In genomic region chr11:98002627-98003026, GRCm38 (mm10) we compare ENCODE assay signal across 8 mouse cellular contexts. TPM values are rescaled to one million over a fixed set of nuclear protein-coding genes. Genes with fewer than 3 reads are reported as not detected.
DNase-seq lines count a peak whose midpoint lies in the region; ATAC-seq lines count a peak whose summit lies in the region.

No protein-coding gene starts in this region.

- no peaks in the 10 kb centered on the region for H3K9me3 ChIP-seq in embryonic facial prominence, embryonic 12.5 days
- no peaks in the 10 kb centered on the region for H3K9me3 ChIP-seq in heart, embryonic 16.5 days (replicated peaks; ENCODE audit: control insufficient read depth, low read length)
- no peaks in the 10 kb centered on the region for H3K9me3 ChIP-seq in limb, embryonic 10.5 days (replicated peaks)
- no peaks in the 10 kb centered on the region for H3K9me3 ChIP-seq in midbrain, embryonic 12.5 days

- WGBS in embryonic facial prominence, embryonic 12.5 days, result 19% methylated on average over 12 of the region's 12 CpGs
- 12% methylated on average over 12 of the region's 12 CpGs for WGBS in heart, embryonic 16.5 days
- 5% methylated on average over 12 of the region's 12 CpGs for WGBS in limb, embryonic 10.5 days
- 7% methylated on average over 12 of the region's 12 CpGs for WGBS in midbrain, embryonic 12.5 days

- ATAC-seq in embryonic facial prominence, embryonic 12.5 days (ENCODE audit: insufficient number of reproducible peaks, insufficient read depth, low FRiP score, low TSS enrichment), result no peak
- no peak for ATAC-seq in heart, embryonic 16.5 days (replicated peaks; ENCODE audit: extremely low read depth, insufficient read depth, low FRiP score)
- ATAC-seq in midbrain, embryonic 12.5 days (ENCODE audit: low FRiP score, low read depth), result no peak

- H3K36me3 ChIP-seq in embryonic facial prominence, embryonic 12.5 days, result peaks cover 27% of the 10 kb centered on the region
- H3K36me3 ChIP-seq in heart, embryonic 16.5 days (ENCODE audit: control insufficient read depth, insufficient read depth), result 0 out of 2 replicates have a peak, but pooled peaks cover 3% of the 10 kb centered on the region
- H3K36me3 ChIP-seq in limb, embryonic 10.5 days, result peaks cover 17% of the 10 kb centered on the region
- peaks cover 32% of the 10 kb centered on the region for H3K36me3 ChIP-seq in midbrain, embryonic 12.5 days
- no peaks in the 10 kb centered on the region for H3K36me3 ChIP-seq in splenic B cell, adult 2 months (ENCODE audit: control insufficient read depth, insufficient read depth, low read length, poor library complexity, severe bottlenecking)

- 0 out of 2 replicates have a peak overlapping the region, but pooled peaks have one; percentile 18 for H3K4me2 ChIP-seq in embryonic facial prominence, embryonic 12.5 days (replicated peaks)
- H3K4me2 ChIP-seq in heart, embryonic 16.5 days (ENCODE audit: low read depth, low read length), result peak overlapping the region; percentile 61
- peak overlapping the region; percentile 26 for H3K4me2 ChIP-seq in midbrain, embryonic 12.5 days (replicated peaks)

- H3K27me3 ChIP-seq in embryonic facial prominence, embryonic 12.5 days, result peaks cover 19% of the 10 kb centered on the region
- peaks cover 26% of the 10 kb centered on the region for H3K27me3 ChIP-seq in heart, embryonic 16.5 days (ENCODE audit: control insufficient read depth, insufficient read depth, low read length)
- H3K27me3 ChIP-seq in limb, embryonic 10.5 days (ENCODE audit: low read depth, poor library complexity, severe bottlenecking), result peaks cover 79% of the 10 kb centered on the region
- H3K27me3 ChIP-seq in midbrain, embryonic 12.5 days, result peaks cover 36% of the 10 kb centered on the region
- no peaks in the 10 kb centered on the region for H3K27me3 ChIP-seq in splenic B cell, adult 2 months (ENCODE audit: control insufficient read depth, insufficient read depth, low read length, poor library complexity, severe bottlenecking)

- DNase-seq in gastrocnemius, adult 18-20 months (ENCODE audit: low spot score), result peak; percentile 77
- DNase-seq in gastrocnemius, postnatal 25 days, result no peak
- DNase-seq in adrenal gland, postnatal 10 days, result peak; percentile 86
- peak; percentile 92 for DNase-seq in limb, embryonic 10.5 days (ENCODE audit: low spot score)
- peak; percentile 94 for DNase-seq in splenic B cell, adult 2 months (ENCODE audit: low read depth, low spot score)

- H3K4me1 ChIP-seq in embryonic facial prominence, embryonic 12.5 days, result peaks cover 34% of the 10 kb centered on the region
- H3K4me1 ChIP-seq in heart, embryonic 16.5 days (ENCODE audit: control insufficient read depth, insufficient read depth, low read length), result peaks cover 16% of the 10 kb centered on the region
- H3K4me1 ChIP-seq in limb, embryonic 10.5 days, result peaks cover 47% of the 10 kb centered on the region
- peaks cover 38% of the 10 kb centered on the region for H3K4me1 ChIP-seq in midbrain, embryonic 12.5 days

- H3K9ac ChIP-seq in embryonic facial prominence, embryonic 12.5 days, result no peak overlapping the region
- peak overlapping the region; percentile 60 for H3K9ac ChIP-seq in heart, embryonic 16.5 days (ENCODE audit: low read length)
- H3K9ac ChIP-seq in midbrain, embryonic 12.5 days (replicated peaks), result no peak overlapping the region

- no peak overlapping the region for H3K4me3 ChIP-seq in embryonic facial prominence, embryonic 12.5 days
- H3K4me3 ChIP-seq in heart, embryonic 16.5 days (ENCODE audit: low read length), result peak overlapping the region; percentile 36
- H3K4me3 ChIP-seq in limb, embryonic 10.5 days, result peak overlapping the region; percentile 39
- H3K4me3 ChIP-seq in midbrain, embryonic 12.5 days, result no peak overlapping the region

- H3K27ac ChIP-seq in embryonic facial prominence, embryonic 12.5 days, result no peak overlapping the region
- H3K27ac ChIP-seq in heart, embryonic 16.5 days (ENCODE audit: low read length), result no peak overlapping the region; the same call in 1 of the 2 replicates
- 0 out of 2 replicates have a peak overlapping the region, but pooled peaks have one; percentile 21 for H3K27ac ChIP-seq in limb, embryonic 10.5 days
- no peak overlapping the region for H3K27ac ChIP-seq in midbrain, embryonic 12.5 days (replicated peaks)

RNA-seq across cellular contexts. Expression of gene Arl5c, which starts 6.6 kb away (rescaled TPM):
- under 1 TPM in 1 of 2 experiments, not detected in 1; 0.26 TPM for total RNA-seq in gastrocnemius, adult 18-20 months (2021)
- under 1 TPM in 1 of 2 experiments, not detected in 1; 0.27 TPM for total RNA-seq in gastrocnemius, postnatal 25 days (2021)
- total RNA-seq in adrenal gland, postnatal 10 days (2021), result 1 to 10 TPM; 3.1 to 3.8 TPM
- 6.9 and 7.6 TPM in 2 replicates for polyA plus RNA-seq in embryonic facial prominence, embryonic 12.5 days (2016; fragmentation: Nextera tagmentation; extraction: Ambion mirVana)
- polyA plus RNA-seq in heart, embryonic 16.5 days (2015; fragmentation: Nextera tagmentation; extraction: Ambion mirVana), result 7.7 and 13.2 TPM in 2 replicates
- 12.4 and 17.8 TPM in 2 replicates for polyA plus RNA-seq in limb, embryonic 10.5 days (2016; fragmentation: Nextera tagmentation; extraction: Ambion mirVana)
- 6.3 and 7.4 TPM in 2 replicates for polyA plus RNA-seq in midbrain, embryonic 12.5 days (2016; fragmentation: Nextera tagmentation; extraction: Ambion mirVana)

RNA-seq across cellular contexts. Expression of gene Plxdc1, which starts 16.4 kb away (rescaled TPM):
- 1 to 10 TPM; 2.1 to 2.6 TPM for total RNA-seq in gastrocnemius, adult 18-20 months (2021)
- 1 to 10 TPM; 3.1 TPM for total RNA-seq in gastrocnemius, postnatal 25 days (2021)
- total RNA-seq in adrenal gland, postnatal 10 days (2021), result 1 to 10 TPM; 3.4 to 7.2 TPM
- polyA plus RNA-seq in embryonic facial prominence, embryonic 12.5 days (2016; fragmentation: Nextera tagmentation; extraction: Ambion mirVana), result 0.32 and 0.70 TPM in 2 replicates
- polyA plus RNA-seq in heart, embryonic 16.5 days (2015; fragmentation: Nextera tagmentation; extraction: Ambion mirVana), result 1.8 and 2.6 TPM in 2 replicates
- polyA plus RNA-seq in limb, embryonic 10.5 days (2016; fragmentation: Nextera tagmentation; extraction: Ambion mirVana), result not detected in 2 replicates
- 0.34 and 0.48 TPM in 2 replicates for polyA plus RNA-seq in midbrain, embryonic 12.5 days (2016; fragmentation: Nextera tagmentation; extraction: Ambion mirVana)

RNA-seq across cellular contexts. Expression of gene Cacnb1, which starts 20.2 kb away (rescaled TPM):
- 100 to 1,000 TPM; 167 to 198 TPM for total RNA-seq in gastrocnemius, adult 18-20 months (2021)
- total RNA-seq in gastrocnemius, postnatal 25 days (2021), result 100 to 1,000 TPM; 212 to 259 TPM
- 10 to 100 TPM; 11.7 to 29.3 TPM for total RNA-seq in adrenal gland, postnatal 10 days (2021)
- polyA plus RNA-seq in embryonic facial prominence, embryonic 12.5 days (2016; fragmentation: Nextera tagmentation; extraction: Ambion mirVana), result 14.8 and 16.6 TPM in 2 replicates
- 6.3 and 6.7 TPM in 2 replicates for polyA plus RNA-seq in heart, embryonic 16.5 days (2015; fragmentation: Nextera tagmentation; extraction: Ambion mirVana)
- 3.4 and 6.5 TPM in 2 replicates for polyA plus RNA-seq in limb, embryonic 10.5 days (2016; fragmentation: Nextera tagmentation; extraction: Ambion mirVana)
- 34.3 and 35.2 TPM in 2 replicates for polyA plus RNA-seq in midbrain, embryonic 12.5 days (2016; fragmentation: Nextera tagmentation; extraction: Ambion mirVana)

RNA-seq across cellular contexts. Expression of gene Rpl19, which starts 23.9 kb away (rescaled TPM):
- 100 to 1,000 TPM; 457 to 462 TPM for total RNA-seq in gastrocnemius, adult 18-20 months (2021)
- 100 to 1,000 TPM; 421 to 453 TPM for total RNA-seq in gastrocnemius, postnatal 25 days (2021)
- 1,000 to 10,000 TPM; 1,275 to 1,278 TPM for total RNA-seq in adrenal gland, postnatal 10 days (2021)
- polyA plus RNA-seq in embryonic facial prominence, embryonic 12.5 days (2016; fragmentation: Nextera tagmentation; extraction: Ambion mirVana), result 942 and 959 TPM in 2 replicates
- 596 and 670 TPM in 2 replicates for polyA plus RNA-seq in heart, embryonic 16.5 days (2015; fragmentation: Nextera tagmentation; extraction: Ambion mirVana)
- polyA plus RNA-seq in limb, embryonic 10.5 days (2016; fragmentation: Nextera tagmentation; extraction: Ambion mirVana), result 1,186 and 1,476 TPM in 2 replicates
- polyA plus RNA-seq in midbrain, embryonic 12.5 days (2016; fragmentation: Nextera tagmentation; extraction: Ambion mirVana), result 741 and 746 TPM in 2 replicates

RNA-seq across cellular contexts. Expression of gene Stac2, which starts 50.6 kb away (rescaled TPM):
- total RNA-seq in gastrocnemius, adult 18-20 months (2021), result under 1 TPM; 0.14 to 0.16 TPM
- total RNA-seq in gastrocnemius, postnatal 25 days (2021), result under 1 TPM in 1 of 2 experiments, not detected in 1; 0.13 TPM
- 1 to 10 TPM; 1.8 to 3.1 TPM for total RNA-seq in adrenal gland, postnatal 10 days (2021)
- polyA plus RNA-seq in embryonic facial prominence, embryonic 12.5 days (2016; fragmentation: Nextera tagmentation; extraction: Ambion mirVana), result 0.65 and 0.67 TPM in 2 replicates
- 0.62 and 0.75 TPM in 2 replicates for polyA plus RNA-seq in heart, embryonic 16.5 days (2015; fragmentation: Nextera tagmentation; extraction: Ambion mirVana)
- 0.28 and 0.56 TPM in 2 replicates for polyA plus RNA-seq in limb, embryonic 10.5 days (2016; fragmentation: Nextera tagmentation; extraction: Ambion mirVana)
- polyA plus RNA-seq in midbrain, embryonic 12.5 days (2016; fragmentation: Nextera tagmentation; extraction: Ambion mirVana), result 0.62 and 0.73 TPM in 2 replicates

Comparison
In these comparisons a context has a peak if more than half of its experiments do, and no peak if none do; other contexts are left out.
1. H3K4me3 ChIP-seq: peak in heart, embryonic 16.5 days (single experiment) and limb, embryonic 10.5 days (single experiment); none in embryonic facial prominence, embryonic 12.5 days (single experiment) and midbrain, embryonic 12.5 days (single experiment).
2. Peak in every context shown above with its lines, with median percentiles within 50 percentile points of each other: H3K4me2 ChIP-seq.